Mouse (Mus musculus) lung, postnatal 0 days (tissue): ENCODE measurements around the gene Prm2. TPM values are rescaled to one million over a fixed set of nuclear protein-coding genes. Genes with fewer than 3 reads are reported as not detected.

ENCODE experiments used
- ATAC-seq: fragments of 200-750 bp; cut with Nextera tagmentation; 2 replicates; pipeline ENCODE4 v1.8.0; 2017; ENCODE audit warnings: moderate library complexity
- DNase-seq: peaks from one replicate; pipeline ENCODE4 v3.0.0-alpha.2; 2016; ENCODE audit warnings: low spot score
- H3K27ac ChIP-seq: fragments of 300-500 bp; sonication (generic); 2 replicates; pipeline ENCODE4 v1.5.1; 2014; ENCODE audit warnings: antibody characterized with exemption, mild to moderate bottlenecking, low read length, mixed read lengths
- H3K27me3 ChIP-seq: fragments of 300-500 bp; sonication (generic); replicated peaks from 2 replicates; pipeline ENCODE4 v1.6.1; 2014; ENCODE audit warnings: low read length, mixed read lengths; ENCODE audit not compliant: insufficient read depth
- H3K36me3 ChIP-seq: fragments of 300-500 bp; sonication (generic); 2 replicates; pipeline ENCODE4 v1.6.1; 2014; ENCODE audit warnings: low read length, mixed read lengths; ENCODE audit not compliant: insufficient read depth
- H3K4me1 ChIP-seq: fragments of 300-500 bp; sonication (generic); 2 replicates; pipeline ENCODE4 v1.6.1; 2014; ENCODE audit warnings: antibody characterized with exemption, low read depth, low read length, mixed read lengths; ENCODE audit not compliant: insufficient read depth
- H3K4me2 ChIP-seq: fragments of 300-500 bp; sonication (generic); replicated peaks from 2 replicates; pipeline ENCODE4 v1.6.1; 2014; ENCODE audit warnings: low read depth, mild to moderate bottlenecking, low read length, moderate library complexity, mixed read lengths
- H3K4me3 ChIP-seq: fragments of 300-500 bp; sonication (generic); 2 replicates; pipeline ENCODE4 v1.5.1; 2014; ENCODE audit warnings: low read depth, low read length
- H3K9ac ChIP-seq: fragments of 300-500 bp; sonication (generic); replicated peaks from 2 replicates; pipeline ENCODE4 v1.6.1; 2014; ENCODE audit warnings: low read depth, mild to moderate bottlenecking
- H3K9me3 ChIP-seq: fragments of 300-500 bp; sonication (generic); 2 replicates; pipeline ENCODE4 v1.6.1; 2016; ENCODE audit warnings: low read length, mixed read lengths
- CTCF ChIP-seq: IDR thresholded peaks from 2 replicates; pipeline ENCODE4 v1.5.1; 2016; ENCODE audit warnings: antibody characterized with exemption, mild to moderate bottlenecking
- EP300 ChIP-seq: IDR thresholded peaks from 2 replicates; pipeline ENCODE4 v1.6.1; 2016; ENCODE audit warnings: antibody characterized with exemption, mild to moderate bottlenecking, control low read depth
- WGBS: fragments of 180-500 bp; shearing (Covaris S2); extraction: QIAGEN DNeasy Blood & Tissue Kit; methylation state at CpG from one replicate; pipeline ENCODE4 v1.1.7; 2014; 5-methylcytosine and 5-hydroxymethylcytosine counted together
- polyA plus RNA-seq: library from polyadenylated mRNA; unstranded; fragments of >200 nt; fragmentation: Nextera tagmentation; extraction: Ambion mirVana; gene quantifications from 2 replicates; pipeline ENCODE4 v1.2.1, GENCODE M21; 2015

Prm2 gene
- polyA plus RNA-seq, result not detected in 2 replicates

DNA sequence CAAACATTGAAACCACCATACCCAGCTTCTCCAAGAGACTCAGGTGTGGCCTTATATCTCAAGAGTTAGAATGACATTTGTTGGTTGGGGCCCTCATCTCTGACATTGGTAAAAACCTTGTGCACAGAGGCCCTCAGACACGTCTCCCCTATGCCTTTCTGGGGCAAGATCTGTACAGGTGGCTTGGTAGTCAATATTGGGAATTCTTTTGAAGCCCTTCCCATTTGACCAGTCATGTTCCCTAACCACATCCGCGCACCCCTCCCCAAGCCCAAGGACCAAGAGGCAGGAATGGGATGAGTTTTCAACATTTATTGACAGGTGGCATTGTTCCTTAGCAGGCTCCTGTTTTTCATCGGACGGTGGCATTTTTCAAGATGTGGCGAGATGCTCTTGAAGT is at the start of gene Prm2:
Gene Prm2 (minus strand): TSS at position 101 of the 400 bp plus-strand sequence.
- ATAC-seq (no peak), DNase-seq (no peak)
- TF ChIP-seq CTCF (no peak), EP300 (no peak)
- Histone ChIP-seq H3K4me1 (no peaks in the 10 kb centered on the region), H3K4me3 (no peak within 1 kb of the TSS), H3K27me3 (no peaks in the 10 kb centered on the region), H3K9ac (no peak within 1 kb of the TSS), H3K4me2 (no peak within 1 kb of the TSS), H3K27ac (no peak within 1 kb of the TSS), H3K36me3 (no peaks in the 10 kb centered on the region), H3K9me3 (no peaks in the 10 kb centered on the region)
- WGBS, result 71% methylated on average over 6 of the region's 6 CpGs

DNA sequence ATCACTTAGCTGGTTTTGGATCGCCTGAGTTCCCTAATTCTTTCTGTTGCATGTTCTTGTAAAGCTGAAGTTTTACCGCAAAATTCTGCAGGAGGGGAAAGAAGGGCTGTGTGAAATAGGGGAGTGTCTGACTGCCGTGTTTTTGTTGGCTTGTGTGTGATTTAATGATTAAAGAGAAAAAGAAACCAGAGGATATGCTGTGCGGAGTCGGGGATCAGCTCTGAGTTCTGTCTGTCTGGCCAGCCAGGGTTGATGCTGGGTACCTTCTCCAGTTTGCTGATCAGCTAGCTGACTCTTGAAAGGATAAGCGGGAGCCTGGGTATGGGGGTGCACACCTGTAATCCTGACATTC is 48.4 kb upstream of the Prm2 start:
- Histone ChIP-seq H3K4me2 (peak overlapping the region; percentile 50), H3K9ac (no peak overlapping the region), H3K9me3 (no peaks in the 10 kb centered on the region), H3K27me3 (no peaks in the 10 kb centered on the region), H3K36me3 (no peaks in the 10 kb centered on the region), H3K4me3 (peak overlapping the region; percentile 11; the same call in 1 of the 2 replicates), H3K27ac (no peak overlapping the region), H3K4me1 (peaks cover 15% of the 10 kb centered on the region)
- 0 out of 2 replicates have a peak, but pooled peaks have one; percentile 5 for TF ChIP-seq EP300
- no peak for TF ChIP-seq CTCF
- ATAC-seq, result peak; percentile 8; the same call in 1 of the 2 replicates
- 36% methylated on average over 6 of the region's 6 CpGs for WGBS
- DNase-seq, result no peak

DNA sequence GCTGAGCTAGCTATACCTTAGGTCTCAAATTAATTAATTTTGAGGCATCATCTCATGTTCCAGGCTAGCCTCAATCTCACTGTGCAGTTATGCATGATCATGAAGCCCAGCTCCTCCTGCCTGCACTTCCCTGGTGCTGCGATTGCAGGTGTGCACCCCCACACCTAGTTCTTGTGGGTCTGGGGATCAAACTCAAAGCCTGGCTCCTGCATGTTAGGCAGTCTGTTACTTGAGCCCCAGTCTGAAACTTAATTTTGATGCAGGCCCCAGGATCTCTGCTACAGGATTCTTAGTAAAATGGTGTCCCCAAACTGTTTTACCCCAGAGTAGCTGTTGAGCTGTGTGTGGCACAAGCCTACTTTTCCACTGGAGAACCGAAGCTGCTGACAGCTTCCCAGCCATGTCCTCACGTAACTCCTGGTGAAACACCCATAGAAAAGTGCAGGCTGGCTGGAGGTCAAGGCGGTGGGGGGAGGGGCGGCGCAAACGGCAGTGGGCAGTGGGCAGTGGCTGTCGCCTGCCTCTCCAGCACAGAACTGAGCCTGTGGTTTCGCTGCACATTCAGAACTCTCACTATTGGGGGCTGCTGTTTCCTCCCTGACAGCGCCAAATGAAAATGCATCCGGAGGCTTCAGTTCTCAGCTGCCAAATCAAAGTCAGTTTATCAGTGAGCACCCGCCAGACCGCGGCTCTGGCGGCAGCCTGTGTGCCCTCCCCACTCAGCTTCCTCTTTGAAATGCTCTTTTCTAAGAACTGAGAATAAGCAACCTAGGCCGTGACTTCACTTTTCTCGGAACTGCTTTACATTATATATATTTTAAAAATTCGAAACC is 47.8 kb upstream of the Prm2 start:
- peak overlapping the region; percentile 11; the same call in 1 of the 2 replicates for H3K4me3 ChIP-seq
- no peak for TF ChIP-seq CTCF
- peak; percentile 66; the same call in 1 of the 2 replicates for TF ChIP-seq EP300
- peak; percentile 74 for DNase-seq
- no peaks in the 10 kb centered on the region for H3K9me3 ChIP-seq
- no peak overlapping the region for H3K9ac ChIP-seq
- H3K27ac ChIP-seq, result peak overlapping the region; percentile 28; the same call in 1 of the 2 replicates
- peak; percentile 76 for ATAC-seq
- H3K27me3 ChIP-seq, result no peaks in the 10 kb centered on the region
- peaks cover 13% of the 10 kb centered on the region for H3K4me1 ChIP-seq
- 5% methylated on average over 18 of the region's 18 CpGs for WGBS
- peak overlapping the region; percentile 50 for H3K4me2 ChIP-seq
- no peaks in the 10 kb centered on the region for H3K36me3 ChIP-seq

DNA sequence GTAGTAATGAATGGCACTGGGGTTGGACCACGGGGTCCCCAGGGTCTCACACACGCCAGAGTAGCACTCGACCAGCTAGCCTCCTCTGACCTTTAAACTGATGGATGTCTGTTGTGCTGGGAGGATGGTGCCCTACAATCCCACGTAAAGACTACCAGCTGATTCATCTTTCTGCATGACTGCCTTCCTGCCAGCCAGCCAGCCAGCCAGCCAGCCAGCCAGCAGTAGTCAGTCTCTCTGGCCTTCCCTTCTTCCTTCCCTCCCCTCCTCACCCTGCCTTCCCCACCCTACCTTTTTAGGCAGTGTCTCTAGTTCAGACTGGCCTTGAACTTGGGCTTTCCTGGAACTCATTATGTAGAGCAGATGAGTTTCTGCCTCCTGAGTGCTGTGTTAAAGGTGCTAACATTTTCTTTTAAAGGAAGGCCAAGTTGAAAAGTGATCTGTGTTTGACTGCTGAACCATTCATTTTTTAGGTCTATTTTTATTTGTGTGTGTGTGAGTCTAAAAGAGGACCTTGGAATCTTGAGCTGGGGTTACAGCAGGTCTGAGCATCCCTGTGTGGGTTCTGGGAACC is 46.4 kb upstream of the Prm2 start:
- Histone ChIP-seq H3K4me3 (no peak overlapping the region), H3K27ac (no peak overlapping the region), H3K4me2 (no peak overlapping the region), H3K9me3 (no peaks in the 10 kb centered on the region), H3K4me1 (peaks cover 16% of the 10 kb centered on the region; the same call in 1 of the 2 replicates), H3K9ac (no peak overlapping the region), H3K27me3 (no peaks in the 10 kb centered on the region), H3K36me3 (no peaks in the 10 kb centered on the region)
- no peak for ATAC-seq
- 83% methylated on average over 4 of the region's 4 CpGs for WGBS
- DNase-seq, result no peak
- TF ChIP-seq CTCF (no peak), EP300 (no peak)

DNA sequence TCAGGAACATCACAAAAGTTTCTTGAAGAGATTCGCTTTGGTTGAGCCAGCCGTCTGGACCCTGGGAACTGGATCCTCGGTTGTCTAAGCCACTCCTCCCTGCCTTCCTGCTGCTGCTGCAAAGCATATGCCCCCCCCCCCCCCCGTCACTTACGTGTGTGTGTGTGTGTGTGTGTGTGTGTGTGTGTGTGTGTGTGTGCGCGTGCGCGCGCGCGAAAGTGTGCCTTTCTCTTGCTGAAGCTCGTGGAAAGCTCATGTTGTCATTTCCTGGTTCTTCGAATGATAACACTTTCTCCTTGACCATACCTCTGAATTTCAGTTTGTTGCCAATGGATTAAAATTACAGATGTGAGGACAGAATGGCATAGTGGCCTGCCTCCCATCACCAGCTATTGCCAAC is 44.1 kb upstream of the Prm2 start:
- H3K9me3 ChIP-seq, result no peaks in the 10 kb centered on the region
- TF ChIP-seq EP300 (no peak), CTCF (no peak)
- WGBS, result 87% methylated on average over 10 of the region's 14 CpGs
- H3K4me3 ChIP-seq, result no peak overlapping the region
- no peak for DNase-seq
- no peaks in the 10 kb centered on the region for H3K36me3 ChIP-seq
- no peak overlapping the region for H3K27ac ChIP-seq
- no peak for ATAC-seq
- H3K4me1 ChIP-seq, result peaks cover 16% of the 10 kb centered on the region; the same call in 1 of the 2 replicates
- no peak overlapping the region for H3K4me2 ChIP-seq
- H3K27me3 ChIP-seq, result no peaks in the 10 kb centered on the region
- no peak overlapping the region for H3K9ac ChIP-seq

DNA sequence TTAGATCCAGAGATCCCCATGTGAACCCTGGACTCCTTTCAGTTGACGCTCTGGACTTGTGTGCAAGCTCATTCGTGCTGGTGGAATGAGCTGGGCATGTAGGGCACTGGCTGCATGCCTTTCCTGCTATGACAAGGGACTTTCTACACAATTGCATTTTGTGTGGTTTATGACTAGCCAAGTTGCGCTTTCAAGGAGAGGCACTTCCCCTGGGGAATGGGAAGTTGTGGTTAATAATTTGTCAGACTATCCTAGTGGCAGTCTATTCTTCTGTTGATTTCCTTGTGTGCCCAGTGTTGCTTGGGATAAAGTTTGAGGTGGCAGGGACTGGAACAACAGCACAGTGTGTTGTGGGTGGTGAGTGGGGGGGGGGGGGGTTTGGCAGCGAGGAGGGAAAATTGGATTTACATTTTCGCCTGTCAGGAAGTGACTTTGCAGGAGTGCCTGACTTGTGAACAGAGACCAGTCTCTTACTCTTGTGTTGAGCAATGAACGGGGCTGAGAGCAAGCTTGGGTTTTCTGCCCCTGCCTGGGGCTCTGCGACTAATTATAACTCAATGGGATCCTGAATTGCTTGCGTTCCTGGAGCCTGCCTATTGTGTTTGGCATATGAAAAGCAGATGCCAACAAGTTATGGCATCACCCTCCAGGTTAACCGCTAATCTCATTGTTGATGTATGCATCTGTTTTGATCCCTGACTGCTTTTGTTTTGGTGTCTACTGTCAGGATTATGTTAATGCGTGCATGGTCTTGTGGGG is 42.7 kb upstream of the Prm2 start:
- Histone ChIP-seq H3K27me3 (no peaks in the 10 kb centered on the region), H3K36me3 (no peaks in the 10 kb centered on the region), H3K9me3 (no peaks in the 10 kb centered on the region), H3K27ac (peak overlapping the region; percentile 51), H3K4me3 (no peak overlapping the region), H3K4me1 (peaks cover 15% of the 10 kb centered on the region; the same call in 1 of the 2 replicates), H3K9ac (no peak overlapping the region), H3K4me2 (0 out of 2 replicates have a peak overlapping the region, but pooled peaks have one; percentile 3)
- DNase-seq, result peak; percentile 87
- WGBS, result 30% methylated on average over 10 of the region's 10 CpGs
- peak; percentile 55 for ATAC-seq
- no peak for TF ChIP-seq CTCF
- TF ChIP-seq EP300, result no peak
